In the genomic region with DNA sequence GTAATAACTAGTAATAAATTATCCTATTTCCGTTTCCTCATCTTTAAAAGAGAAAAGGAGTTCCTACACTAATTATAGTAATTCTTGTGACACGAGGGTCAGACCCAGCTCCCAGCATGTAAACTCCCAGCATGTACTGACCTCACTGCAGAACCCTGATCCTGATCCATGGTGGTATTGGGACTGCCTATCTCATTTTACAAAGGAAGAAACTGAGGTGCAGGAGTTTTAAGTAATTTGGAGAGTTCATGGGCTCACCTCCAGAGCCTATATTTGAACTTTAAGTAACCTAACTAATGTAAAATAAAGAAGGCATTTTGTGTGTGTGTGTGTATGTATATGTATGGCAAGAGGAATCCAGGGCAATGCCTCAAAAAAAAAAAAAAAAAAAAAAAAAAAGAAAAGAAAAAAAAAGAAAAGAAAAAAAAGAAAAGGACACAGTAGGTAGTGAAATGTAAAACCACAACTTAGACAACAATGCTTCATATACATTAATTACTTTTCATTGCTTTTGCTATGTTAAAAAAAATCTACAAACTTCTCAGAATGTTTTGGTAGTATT, we compare ENCODE assay signal across 8 mouse cellular contexts. TPM values are rescaled to one million over a fixed set of nuclear protein-coding genes. Genes with fewer than 3 reads are reported as not detected.
DNase-seq lines count a peak whose midpoint lies in the region; ATAC-seq lines count a peak whose summit lies in the region.

No protein-coding gene starts in this region.

- ATAC-seq in kidney, embryonic 14.5 days (ENCODE audit: low FRiP score, low TSS enrichment) = no peak
- ATAC-seq in hindbrain, embryonic 15.5 days (ENCODE audit: low FRiP score, low read depth) = no peak
- no peak for ATAC-seq in midbrain, embryonic 14.5 days (ENCODE audit: low FRiP score, low TSS enrichment)

- no peak for DNase-seq in kidney, postnatal 36 days
- DNase-seq in midbrain, embryonic 14.5 days = no peak
- DNase-seq in adrenal gland, adult 8-10 months = no peak
- DNase-seq in left cerebral cortex, adult 8-10 months (ENCODE audit: low spot score in 2 of 2) = no peak
- DNase-seq in cerebellum, postnatal 10 days = no peak

- H3K9ac ChIP-seq in kidney, embryonic 14.5 days (ENCODE audit: low read depth, low read length) = peak overlapping the region; percentile 99
- peak overlapping the region; percentile 97 for H3K9ac ChIP-seq in hindbrain, embryonic 15.5 days
- peak overlapping the region; percentile 99 for H3K9ac ChIP-seq in midbrain, embryonic 14.5 days (replicated peaks; ENCODE audit: low read length)

- H3K27me3 ChIP-seq in kidney, embryonic 14.5 days (ENCODE audit: control insufficient read depth, insufficient read depth, low read length) = no peaks in the 10 kb centered on the region
- no peaks in the 10 kb centered on the region for H3K27me3 ChIP-seq in hindbrain, embryonic 15.5 days
- H3K27me3 ChIP-seq in midbrain, embryonic 14.5 days (ENCODE audit: control insufficient read depth, insufficient read depth, low read length) = no peaks in the 10 kb centered on the region

- no peaks in the 10 kb centered on the region for H3K9me3 ChIP-seq in kidney, embryonic 14.5 days (ENCODE audit: control insufficient read depth, low read length)
- no peaks in the 10 kb centered on the region for H3K9me3 ChIP-seq in hindbrain, embryonic 15.5 days
- H3K9me3 ChIP-seq in midbrain, embryonic 14.5 days (ENCODE audit: control insufficient read depth, low read length) = no peaks in the 10 kb centered on the region

- no peaks in the 10 kb centered on the region for H3K36me3 ChIP-seq in kidney, embryonic 14.5 days (ENCODE audit: control insufficient read depth, insufficient read depth, low read length)
- H3K36me3 ChIP-seq in hindbrain, embryonic 15.5 days = no peaks in the 10 kb centered on the region
- no peaks in the 10 kb centered on the region for H3K36me3 ChIP-seq in midbrain, embryonic 14.5 days (ENCODE audit: control insufficient read depth, insufficient read depth, low read length)

- peak overlapping the region; percentile 93 for H3K4me3 ChIP-seq in kidney, embryonic 14.5 days (ENCODE audit: low read length)
- peak overlapping the region; percentile 97 for H3K4me3 ChIP-seq in brown adipose tissue, adult 24 weeks (ENCODE audit: insufficient read depth, low read depth, low read length)
- peak overlapping the region; percentile 89 for H3K4me3 ChIP-seq in hindbrain, embryonic 15.5 days
- H3K4me3 ChIP-seq in midbrain, embryonic 14.5 days (replicated peaks; ENCODE audit: low read depth, low read length) = peak overlapping the region; percentile 93

- peak overlapping the region; percentile 99; the same call in 1 of the 2 replicates for H3K27ac ChIP-seq in kidney, embryonic 14.5 days (ENCODE audit: low read depth, low read length)
- peak overlapping the region; percentile 98 for H3K27ac ChIP-seq in brown adipose tissue, adult 24 weeks (replicated peaks; ENCODE audit: low read depth, low read length)
- H3K27ac ChIP-seq in hindbrain, embryonic 15.5 days (replicated peaks) = peak overlapping the region; percentile 100
- peak overlapping the region; percentile 100 for H3K27ac ChIP-seq in midbrain, embryonic 14.5 days (replicated peaks; ENCODE audit: low read depth, low read length)

- H3K4me2 ChIP-seq in kidney, embryonic 14.5 days (replicated peaks; ENCODE audit: low read depth, low read length) = peak overlapping the region; percentile 38
- H3K4me2 ChIP-seq in hindbrain, embryonic 15.5 days = peak overlapping the region; percentile 75
- peak overlapping the region; percentile 74 for H3K4me2 ChIP-seq in midbrain, embryonic 14.5 days (ENCODE audit: low read length)

- peaks cover 19% of the 10 kb centered on the region for H3K4me1 ChIP-seq in kidney, embryonic 14.5 days (ENCODE audit: control insufficient read depth, insufficient read depth, low read length)
- peaks cover 10% of the 10 kb centered on the region for H3K4me1 ChIP-seq in brown adipose tissue, adult 24 weeks (ENCODE audit: control insufficient read depth, insufficient read depth, insufficient read length, low read length)
- H3K4me1 ChIP-seq in hindbrain, embryonic 15.5 days (replicated peaks) = peaks cover 30% of the 10 kb centered on the region
- H3K4me1 ChIP-seq in midbrain, embryonic 14.5 days (ENCODE audit: control insufficient read depth, insufficient read depth, low read length) = peaks cover 27% of the 10 kb centered on the region

- 0% methylated on average over 2 of the region's 2 CpGs for WGBS in kidney, embryonic 14.5 days
- 0% methylated on average over 2 of the region's 2 CpGs for WGBS in hindbrain, embryonic 15.5 days
- 0% methylated on average over 2 of the region's 2 CpGs for WGBS in midbrain, embryonic 14.5 days

RNA-seq across cellular contexts. Expression of gene Itgb1, which starts 1.1 kb away (rescaled TPM):
- polyA plus RNA-seq in kidney, embryonic 14.5 days (2014; fragmentation: Nextera tagmentation; extraction: Ambion mirVana) = 149 and 288 TPM in 2 replicates
- polyA plus RNA-seq in brown adipose tissue, adult 24 weeks (2012; ENCODE audit: insufficient read depth, insufficient read length, missing spikeins) = 111 and 122 TPM in 2 replicates
- 88.0 and 91.7 TPM in 2 replicates for polyA plus RNA-seq in hindbrain, embryonic 15.5 days (2015; fragmentation: Nextera tagmentation; extraction: Ambion mirVana)
- polyA plus RNA-seq in midbrain, embryonic 14.5 days (2014; fragmentation: Nextera tagmentation; extraction: Ambion mirVana) = 49.0 and 90.9 TPM in 2 replicates
- total RNA-seq in adrenal gland, adult 8-10 months (2022) = 100 to 1,000 TPM; 230 to 269 (median 241) TPM
- total RNA-seq in left cerebral cortex, adult 8-10 months (2022) = 10 to 100 TPM; 42.2 to 49.4 (median 45.9) TPM
